Comparison of ENCODE assay signal across 18 mouse cellular contexts in the genomic region with DNA sequence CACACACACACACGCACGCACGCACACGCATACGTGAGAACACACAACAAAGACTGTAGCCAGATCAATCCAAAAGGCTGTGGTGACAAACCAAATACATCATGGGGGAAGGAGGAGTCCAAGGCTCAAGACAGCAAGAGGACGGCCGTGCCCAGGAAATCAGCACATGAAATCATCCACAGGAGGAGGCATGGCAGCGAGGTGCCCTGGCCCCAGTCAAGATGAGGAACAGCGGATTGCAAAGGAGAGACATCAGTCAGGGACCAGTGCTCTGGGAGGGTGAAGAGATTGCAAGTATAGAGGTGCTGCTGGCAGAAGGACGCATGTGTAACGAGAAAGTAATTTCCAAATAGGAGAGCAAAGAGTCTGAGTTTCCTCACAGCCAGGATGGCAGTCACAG. TPM values are rescaled to one million over a fixed set of nuclear protein-coding genes. Genes with fewer than 3 reads are reported as not detected.
A peak's percentile ranks its signal among the peaks of the same experiment; 100 is the strongest.
DNase-seq lines count a peak whose midpoint lies in the region; ATAC-seq and TF ChIP-seq lines count a peak whose summit lies in the region.
"Had no signal": no experiment of that assay in that cellular context is flagged by ENCODE, and none has a peak within 500 bp of the region (broad histone marks: within the 10 kb centered on the region; RNA-seq: fewer than 3 reads in every experiment).

No protein-coding gene starts in this region.

- H3K27ac ChIP-seq in gastrocnemius, adult 2 months: peak overlapping the region; percentile 21; the same call in 1 of the 2 replicates
- no peak overlapping the region for H3K27ac ChIP-seq in kidney, embryonic 16.5 days (ENCODE audit: low read length)
- H3K27ac ChIP-seq: embryonic facial prominence, embryonic 10.5 days; hindbrain, embryonic 12.5 days had no signal

- no peak for DNase-seq in gastrocnemius, adult 2 months
- no peak for DNase-seq in gastrocnemius, postnatal 14 days
- DNase-seq in testis, postnatal 10 days (ENCODE audit: low spot score): peak; percentile 21
- no peak for DNase-seq in testis, postnatal 14 days (ENCODE audit: low spot score)
- DNase-seq: adrenal gland, adult 2 months; adrenal gland, postnatal 25 days; cerebellum, adult 2 months; cerebellum, postnatal 10 days; gastrocnemius, postnatal 36 days; heart, postnatal 10 days; heart, postnatal 4 days had no signal

- H3K4me2 ChIP-seq in kidney, embryonic 16.5 days (replicated peaks; ENCODE audit: low read depth, low read length): no peak overlapping the region
- H3K4me2 ChIP-seq: hindbrain, embryonic 12.5 days had no signal

- intact Hi-C loops in gastrocnemius, adult 2 months (cut with DNase I): no loop called here
- intact Hi-C loops in gastrocnemius, postnatal 14 days (cut with DNase I; ENCODE audit: low total_unique reads): no loop called here

- H3K36me3 ChIP-seq in kidney, embryonic 16.5 days (ENCODE audit: insufficient read depth, low read length): no peaks in the 10 kb centered on the region
- H3K36me3 ChIP-seq: hindbrain, embryonic 12.5 days had no signal

- peaks cover 41% of the 10 kb centered on the region for H3K4me1 ChIP-seq in kidney, embryonic 16.5 days (ENCODE audit: insufficient read depth, low read length)

- no peaks in the 10 kb centered on the region for H3K27me3 ChIP-seq in kidney, embryonic 16.5 days (ENCODE audit: insufficient read depth, low read length)
- H3K27me3 ChIP-seq: hindbrain, embryonic 12.5 days had no signal

- no peak for TF ChIP-seq CTCF in gastrocnemius, adult 2 months (IDR thresholded peaks at IDR 0.05)

- peak; percentile 23; the same call in 1 of the 2 replicates for ATAC-seq in granulocyte monocyte progenitor cell, adult 5-6 weeks (replicated peaks; ENCODE audit: poor library complexity, severe bottlenecking)
- no peak for ATAC-seq in kidney, embryonic 16.5 days (ENCODE audit: low FRiP score, low TSS enrichment)
- ATAC-seq: hindbrain, embryonic 16.5 days; inflammation-experienced regulatory T-cells, adult 6 months; intestine, postnatal 0 days had no signal

- H3K4me3 ChIP-seq in gastrocnemius, adult 2 months: no peak overlapping the region
- H3K4me3 ChIP-seq in kidney, embryonic 16.5 days (ENCODE audit: low read length): no peak overlapping the region
- H3K4me3 ChIP-seq: embryonic facial prominence, embryonic 10.5 days; hindbrain, embryonic 12.5 days had no signal

- H3K9me3 ChIP-seq in kidney, embryonic 16.5 days (ENCODE audit: low read length): no peaks in the 10 kb centered on the region
- H3K9me3 ChIP-seq: embryonic facial prominence, embryonic 10.5 days; hindbrain, embryonic 12.5 days had no signal

- WGBS in kidney, embryonic 16.5 days: 75% methylated on average over 11 of the region's 11 CpGs

- no peak overlapping the region for H3K9ac ChIP-seq in kidney, embryonic 16.5 days (replicated peaks; ENCODE audit: low read length)
- H3K9ac ChIP-seq: hindbrain, embryonic 12.5 days had no signal

RNA-seq across cellular contexts. Expression of a gene that starts 22.4 kb away (rescaled TPM):
- total RNA-seq in gastrocnemius, adult 2 months (2021): 10 to 100 TPM; 19.3 to 28.5 TPM
- total RNA-seq in gastrocnemius, postnatal 14 days (2021): 10 to 100 TPM; 17.0 to 23.9 TPM
- 29.2 and 58.3 TPM in 2 replicates for total RNA-seq in granulocyte monocyte progenitor cell, adult 5-6 weeks (2014; fragmentation: Nextera tagmentation)
- total RNA-seq in granulocyte monocyte progenitor cell, adult 5-6 weeks (2017): 22.3 and 25.2 TPM in 2 replicates
- polyA plus RNA-seq in kidney, embryonic 16.5 days (2015; fragmentation: Nextera tagmentation; extraction: Ambion mirVana): 13.9 and 14.3 TPM in 2 replicates
